Mouse (Mus musculus): ENCODE measurements around the gene Qpctl. TPM values are rescaled to one million over a fixed set of nuclear protein-coding genes. Genes with fewer than 3 reads are reported as not detected.

Qpctl gene
- polyA plus RNA-seq, 1 experiment = 7.7 TPM

GRCm38 (mm10) chr7:19178443-19179092 lies 29.5 kb upstream of the Qpctl start:
- no peak overlapping the region for H3K4me2 ChIP-seq (ENCODE audit: low read depth)
- H3ac ChIP-seq (ENCODE audit: control insufficient read depth, insufficient read length) = no peak overlapping the region
- no peak for TF ChIP-seq MYOG (IDR thresholded peaks at IDR 0.05; ENCODE audit: control insufficient read depth in 1 of 3, insufficient read depth in 1 of 3, insufficient read length in 2 of 3, low read depth in 2 of 3)
- no peak overlapping the region for H3K4me3 ChIP-seq
- no peaks in the 10 kb centered on the region for H3K27me3 ChIP-seq (ENCODE audit: control insufficient read depth, insufficient read depth, insufficient read length)
- no peaks in the 10 kb centered on the region for H3K79me2 ChIP-seq (ENCODE audit: control insufficient read depth, insufficient read depth)
- no peaks in the 10 kb centered on the region for H3K36me3 ChIP-seq (ENCODE audit: control insufficient read depth, insufficient read depth)

DNA sequence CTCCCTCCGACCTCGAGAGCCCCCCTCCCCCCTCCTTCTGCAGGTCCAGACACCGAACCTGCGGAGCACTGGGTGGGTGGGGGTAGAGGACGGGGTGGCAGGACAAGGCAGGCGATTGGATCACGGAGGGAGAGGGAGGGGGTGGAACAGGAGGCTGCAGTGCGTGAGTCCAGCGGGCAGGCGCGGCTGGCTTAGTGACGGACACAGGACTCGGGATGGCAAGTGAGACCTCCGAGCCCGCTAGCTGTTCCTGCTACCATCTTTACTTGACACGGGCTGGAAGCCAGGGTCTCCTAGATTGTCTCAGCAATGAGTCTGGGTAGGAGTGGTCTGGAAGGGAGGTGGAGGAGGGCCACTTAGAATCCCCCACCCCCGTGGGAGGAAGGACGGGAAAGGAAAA lies 28.9 kb upstream of the Qpctl start:
- Histone ChIP-seq H3ac (ENCODE audit: control insufficient read depth, insufficient read length) (no peak overlapping the region), H3K4me2 (ENCODE audit: low read depth) (no peak overlapping the region), H3K4me3 (no peak overlapping the region), H3K36me3 (ENCODE audit: control insufficient read depth, insufficient read depth) (no peaks in the 10 kb centered on the region), H3K79me2 (ENCODE audit: control insufficient read depth, insufficient read depth) (no peaks in the 10 kb centered on the region), H3K27me3 (ENCODE audit: control insufficient read depth, insufficient read depth, insufficient read length) (no peaks in the 10 kb centered on the region)
- TF ChIP-seq TCF12 (IDR thresholded peaks at IDR 0.05; ENCODE audit: insufficient read depth, poor library complexity, severe bottlenecking) = no peak
- no peak for TF ChIP-seq POLR2A (IDR thresholded peaks at IDR 0.05; ENCODE audit: insufficient read length, low read depth)
- no peak for TF ChIP-seq REST (IDR thresholded peaks at IDR 0.05; ENCODE audit: insufficient read depth, insufficient read length)
- TF ChIP-seq USF1 (IDR thresholded peaks at IDR 0.05; ENCODE audit: low read depth) = no peak
- TF ChIP-seq CEBPB (IDR thresholded peaks at IDR 0.05; ENCODE audit: insufficient read depth, poor library complexity, severe bottlenecking) = no peak
- TF ChIP-seq MAX (IDR thresholded peaks at IDR 0.05; ENCODE audit: low read depth) = no peak
- no peak for TF ChIP-seq TCF3 (IDR thresholded peaks at IDR 0.05; ENCODE audit: insufficient read length, low read depth)

- H3K27me3 ChIP-seq (ENCODE audit: control insufficient read depth, insufficient read depth, insufficient read length) = no peaks in the 10 kb centered on the region
- no peak overlapping the region for H3ac ChIP-seq (ENCODE audit: control insufficient read depth, insufficient read length)
These were observed 28.1 kb upstream of the Qpctl start for GRCm38 (mm10) chr7:19177216-19177615.

GRCm38 (mm10) chr7:19176516-19176947 lies 27.4 kb upstream of the Qpctl start:
- Histone ChIP-seq H3K27me3 (ENCODE audit: control insufficient read depth, insufficient read depth, insufficient read length) (no peaks in the 10 kb centered on the region), H3K4me2 (ENCODE audit: low read depth) (no peak overlapping the region), H3ac (ENCODE audit: control insufficient read depth, insufficient read length) (no peak overlapping the region), H3K4me3 (no peak overlapping the region), H3K79me2 (ENCODE audit: control insufficient read depth, insufficient read depth) (no peaks in the 10 kb centered on the region), H3K36me3 (ENCODE audit: control insufficient read depth, insufficient read depth) (no peaks in the 10 kb centered on the region)
- TF ChIP-seq E2F4 (IDR thresholded peaks at IDR 0.05; ENCODE audit: insufficient read depth) (no peak), MYOD1 (IDR thresholded peaks at IDR 0.05; ENCODE audit: control insufficient read depth in 1 of 3, insufficient read length in 2 of 3, low read depth in 2 of 3) (no peak), USF1 (IDR thresholded peaks at IDR 0.05; ENCODE audit: low read depth) (no peak), POLR2A (IDR thresholded peaks at IDR 0.05; ENCODE audit: insufficient read length, low read depth) (no peak), REST (IDR thresholded peaks at IDR 0.05; ENCODE audit: insufficient read depth, insufficient read length) (no peak), SRF (IDR thresholded peaks at IDR 0.05; ENCODE audit: control insufficient read depth, insufficient read length, low read depth) (no peak), CEBPB (IDR thresholded peaks at IDR 0.05; ENCODE audit: insufficient read depth, poor library complexity, severe bottlenecking) (no peak), TCF3 (IDR thresholded peaks at IDR 0.05; ENCODE audit: insufficient read length, low read depth) (no peak), POLR2AphosphoS2 (IDR thresholded peaks at IDR 0.05; ENCODE audit: insufficient read length, low read depth) (no peak), MYOG (IDR thresholded peaks at IDR 0.05; ENCODE audit: control insufficient read depth in 1 of 3, insufficient read depth in 1 of 3, insufficient read length in 2 of 3, low read depth in 2 of 3) (no peak), TCF12 (IDR thresholded peaks at IDR 0.05; ENCODE audit: insufficient read depth, poor library complexity, severe bottlenecking) (no peak), MAX (IDR thresholded peaks at IDR 0.05; ENCODE audit: low read depth) (no peak)

More at GRCm38 (mm10) chr7:19177216-19177615, 28.1 kb upstream of the Qpctl start:
- Histone ChIP-seq H3K36me3 (ENCODE audit: control insufficient read depth, insufficient read depth) (no peaks in the 10 kb centered on the region), H3K79me2 (ENCODE audit: control insufficient read depth, insufficient read depth) (no peaks in the 10 kb centered on the region), H3K4me2 (ENCODE audit: low read depth) (no peak overlapping the region), H3K4me3 (no peak overlapping the region)
- TF ChIP-seq REST (IDR thresholded peaks at IDR 0.05; ENCODE audit: insufficient read depth, insufficient read length) (no peak), POLR2A (IDR thresholded peaks at IDR 0.05; ENCODE audit: insufficient read length, low read depth) (no peak), TCF12 (IDR thresholded peaks at IDR 0.05; ENCODE audit: insufficient read depth, poor library complexity, severe bottlenecking) (no peak), MYOG (IDR thresholded peaks at IDR 0.05; ENCODE audit: control insufficient read depth in 1 of 3, insufficient read depth in 1 of 3, insufficient read length in 2 of 3, low read depth in 2 of 3) (no peak), POLR2AphosphoS2 (IDR thresholded peaks at IDR 0.05; ENCODE audit: insufficient read length, low read depth) (no peak), E2F4 (IDR thresholded peaks at IDR 0.05; ENCODE audit: insufficient read depth) (no peak), SRF (IDR thresholded peaks at IDR 0.05; ENCODE audit: control insufficient read depth, insufficient read length, low read depth) (no peak), CEBPB (IDR thresholded peaks at IDR 0.05; ENCODE audit: insufficient read depth, poor library complexity, severe bottlenecking) (no peak), MAX (IDR thresholded peaks at IDR 0.05; ENCODE audit: low read depth) (no peak), TCF3 (IDR thresholded peaks at IDR 0.05; ENCODE audit: insufficient read length, low read depth) (no peak), MYOD1 (IDR thresholded peaks at IDR 0.05; ENCODE audit: control insufficient read depth in 1 of 3, insufficient read length in 2 of 3, low read depth in 2 of 3) (no peak), USF1 (IDR thresholded peaks at IDR 0.05; ENCODE audit: low read depth) (no peak)
